Mouse (Mus musculus): ENCODE results near the gene 4932438H23Rik. TPM values are rescaled to one million over a fixed set of nuclear protein-coding genes. Genes with fewer than 3 reads are reported as not detected.

The 4932438H23Rik gene
- polyA plus RNA-seq, 1 experiment from 2014 or later = not detected

- no peak overlapping the region for H3K9ac ChIP-seq (ENCODE audit: low read length)
- no peak overlapping the region for H3K27ac ChIP-seq (ENCODE audit: low read depth)
- ATAC-seq (replicated peaks; ENCODE audit: low FRiP score, low TSS enrichment, low read depth) (no peak), DNase-seq (ENCODE audit: low spot score) (no peak)
- H3K4me2 ChIP-seq (ENCODE audit: low read length) = no peak overlapping the region
- 0 out of 2 replicates have a peak, but pooled peaks cover 5% of the 10 kb centered on the region for H3K9me3 ChIP-seq (ENCODE audit: control insufficient read depth, low read length)
- no peaks in the 10 kb centered on the region for H3K4me1 ChIP-seq (replicated peaks; ENCODE audit: control insufficient read depth, insufficient read depth, low read length)
- no peak overlapping the region for H3K4me3 ChIP-seq (ENCODE audit: low read depth, low read length)
- H3K27me3 ChIP-seq (replicated peaks; ENCODE audit: control insufficient read depth, insufficient read depth, low read length) = peaks cover 12% of the 10 kb centered on the region
- 36% methylated on average over 13 of the region's 13 CpGs for WGBS
- no peaks in the 10 kb centered on the region for H3K36me3 ChIP-seq (ENCODE audit: control insufficient read depth, insufficient read depth, low read length)
Measured at GRCm38 (mm10) chr16:91105481-91106051, 10.6 kb upstream of the 4932438H23Rik start.

- DNase-seq (ENCODE audit: low spot score) (no peak), ATAC-seq (replicated peaks; ENCODE audit: low FRiP score, low TSS enrichment, low read depth) (no peak)
- H3K4me2 ChIP-seq (ENCODE audit: low read length) = no peak overlapping the region
- H3K9ac ChIP-seq (ENCODE audit: low read length) = no peak overlapping the region
- H3K4me1 ChIP-seq (replicated peaks; ENCODE audit: control insufficient read depth, insufficient read depth, low read length) = no peaks in the 10 kb centered on the region
- no peaks in the 10 kb centered on the region for H3K36me3 ChIP-seq (ENCODE audit: control insufficient read depth, insufficient read depth, low read length)
- 0 out of 2 replicates have a peak, but pooled peaks cover 5% of the 10 kb centered on the region for H3K9me3 ChIP-seq (ENCODE audit: control insufficient read depth, low read length)
- H3K27ac ChIP-seq (ENCODE audit: low read depth) = no peak overlapping the region
- H3K27me3 ChIP-seq (replicated peaks; ENCODE audit: control insufficient read depth, insufficient read depth, low read length) = peaks cover 12% of the 10 kb centered on the region
- H3K4me3 ChIP-seq (ENCODE audit: low read depth, low read length) = no peak overlapping the region
- WGBS = 46% methylated on average over 10 of the region's 10 CpGs
Measured at GRCm38 (mm10) chr16:91104821-91105480, 10.0 kb upstream of the 4932438H23Rik start.

GRCm38 (mm10) chr16:91103386-91103785 lies 8.5 kb upstream of the 4932438H23Rik start:
- ATAC-seq (replicated peaks; ENCODE audit: low FRiP score, low TSS enrichment, low read depth) (no peak), DNase-seq (ENCODE audit: low spot score) (no peak)
- Histone ChIP-seq H3K9ac (ENCODE audit: low read length) (no peak overlapping the region), H3K9me3 (ENCODE audit: control insufficient read depth, low read length) (no peaks in the 10 kb centered on the region), H3K27ac (ENCODE audit: low read depth) (no peak overlapping the region), H3K27me3 (replicated peaks; ENCODE audit: control insufficient read depth, insufficient read depth, low read length) (peaks cover 12% of the 10 kb centered on the region), H3K4me3 (ENCODE audit: low read depth, low read length) (no peak overlapping the region), H3K4me1 (replicated peaks; ENCODE audit: control insufficient read depth, insufficient read depth, low read length) (no peaks in the 10 kb centered on the region), H3K4me2 (ENCODE audit: low read length) (no peak overlapping the region), H3K36me3 (ENCODE audit: control insufficient read depth, insufficient read depth, low read length) (no peaks in the 10 kb centered on the region)
- 72% methylated on average over 14 of the region's 14 CpGs for WGBS

- Histone ChIP-seq H3K4me1 (replicated peaks; ENCODE audit: control insufficient read depth, insufficient read depth, low read length) (no peaks in the 10 kb centered on the region), H3K36me3 (ENCODE audit: control insufficient read depth, insufficient read depth, low read length) (no peaks in the 10 kb centered on the region), H3K4me3 (ENCODE audit: low read depth, low read length) (no peak overlapping the region), H3K4me2 (ENCODE audit: low read length) (no peak overlapping the region), H3K9me3 (ENCODE audit: control insufficient read depth, low read length) (no peaks in the 10 kb centered on the region), H3K27me3 (replicated peaks; ENCODE audit: control insufficient read depth, insufficient read depth, low read length) (peaks cover 8% of the 10 kb centered on the region), H3K9ac (ENCODE audit: low read length) (no peak overlapping the region), H3K27ac (ENCODE audit: low read depth) (no peak overlapping the region)
- no peak for DNase-seq (ENCODE audit: low spot score)
- ATAC-seq (replicated peaks; ENCODE audit: low FRiP score, low TSS enrichment, low read depth) = no peak
- 73% methylated on average over 2 of the region's 2 CpGs for WGBS
Measured at GRCm38 (mm10) chr16:91100484-91100883, 5.6 kb upstream of the 4932438H23Rik start.

- H3K36me3 ChIP-seq (ENCODE audit: control insufficient read depth, insufficient read depth, low read length) = no peaks in the 10 kb centered on the region
- no peak for DNase-seq (ENCODE audit: low spot score)
- WGBS = 78% methylated on average over 16 of the region's 16 CpGs
- ATAC-seq (replicated peaks; ENCODE audit: low FRiP score, low TSS enrichment, low read depth) = no peak
- no peak overlapping the region for H3K27ac ChIP-seq (ENCODE audit: low read depth)
- no peak overlapping the region for H3K9ac ChIP-seq (ENCODE audit: low read length)
- no peaks in the 10 kb centered on the region for H3K4me1 ChIP-seq (replicated peaks; ENCODE audit: control insufficient read depth, insufficient read depth, low read length)
- no peak overlapping the region for H3K4me3 ChIP-seq (ENCODE audit: low read depth, low read length)
- no peak overlapping the region for H3K4me2 ChIP-seq (ENCODE audit: low read length)
- no peaks in the 10 kb centered on the region for H3K9me3 ChIP-seq (ENCODE audit: control insufficient read depth, low read length)
- peaks cover 3% of the 10 kb centered on the region; the same call in 1 of the 2 replicates for H3K27me3 ChIP-seq (replicated peaks; ENCODE audit: control insufficient read depth, insufficient read depth, low read length)
Measured at GRCm38 (mm10) chr16:91099444-91100065, 4.6 kb upstream of the 4932438H23Rik start.

- no peak overlapping the region for H3K27ac ChIP-seq (ENCODE audit: low read depth)
- ATAC-seq (replicated peaks; ENCODE audit: low FRiP score, low TSS enrichment, low read depth) (no peak), DNase-seq (ENCODE audit: low spot score) (no peak)
- no peak overlapping the region for H3K9ac ChIP-seq (ENCODE audit: low read length)
- H3K9me3 ChIP-seq (ENCODE audit: control insufficient read depth, low read length) = no peaks in the 10 kb centered on the region
- H3K4me3 ChIP-seq (ENCODE audit: low read depth, low read length) = no peak overlapping the region
- H3K27me3 ChIP-seq (replicated peaks; ENCODE audit: control insufficient read depth, insufficient read depth, low read length) = no peaks in the 10 kb centered on the region
- H3K4me1 ChIP-seq (replicated peaks; ENCODE audit: control insufficient read depth, insufficient read depth, low read length) = no peaks in the 10 kb centered on the region
- WGBS = 89% methylated on average over 11 of the region's 11 CpGs
- H3K36me3 ChIP-seq (ENCODE audit: control insufficient read depth, insufficient read depth, low read length) = no peaks in the 10 kb centered on the region
- no peak overlapping the region for H3K4me2 ChIP-seq (ENCODE audit: low read length)
Measured at GRCm38 (mm10) chr16:91097858-91098257, 2.9 kb upstream of the 4932438H23Rik start.

- Histone ChIP-seq H3K9me3 (ENCODE audit: control insufficient read depth, low read length) (no peaks in the 10 kb centered on the region), H3K27me3 (replicated peaks; ENCODE audit: control insufficient read depth, insufficient read depth, low read length) (no peaks in the 10 kb centered on the region), H3K4me2 (ENCODE audit: low read length) (no peak overlapping the region), H3K27ac (ENCODE audit: low read depth) (no peak overlapping the region), H3K4me3 (ENCODE audit: low read depth, low read length) (no peak overlapping the region), H3K36me3 (ENCODE audit: control insufficient read depth, insufficient read depth, low read length) (no peaks in the 10 kb centered on the region), H3K9ac (ENCODE audit: low read length) (no peak overlapping the region), H3K4me1 (replicated peaks; ENCODE audit: control insufficient read depth, insufficient read depth, low read length) (no peaks in the 10 kb centered on the region)
- DNase-seq (ENCODE audit: low spot score) (no peak), ATAC-seq (replicated peaks; ENCODE audit: low FRiP score, low TSS enrichment, low read depth) (no peak)
- WGBS = 91% methylated on average over 4 of the region's 4 CpGs
Measured at GRCm38 (mm10) chr16:91096984-91097506, 2.1 kb upstream of the 4932438H23Rik start.

- H3K9ac ChIP-seq (ENCODE audit: low read length) = no peak overlapping the region
- H3K27ac ChIP-seq (ENCODE audit: low read depth) = no peak overlapping the region
- H3K4me2 ChIP-seq (ENCODE audit: low read length) = no peak overlapping the region
- H3K4me1 ChIP-seq (replicated peaks; ENCODE audit: control insufficient read depth, insufficient read depth, low read length) = no peaks in the 10 kb centered on the region
- no peaks in the 10 kb centered on the region for H3K36me3 ChIP-seq (ENCODE audit: control insufficient read depth, insufficient read depth, low read length)
- no peak overlapping the region for H3K4me3 ChIP-seq (ENCODE audit: low read depth, low read length)
- no peaks in the 10 kb centered on the region for H3K27me3 ChIP-seq (replicated peaks; ENCODE audit: control insufficient read depth, insufficient read depth, low read length)
- H3K9me3 ChIP-seq (ENCODE audit: control insufficient read depth, low read length) = no peaks in the 10 kb centered on the region
- DNase-seq (ENCODE audit: low spot score) = no peak
- no peak for ATAC-seq (replicated peaks; ENCODE audit: low FRiP score, low TSS enrichment, low read depth)
- 85% methylated on average over 2 of the region's 2 CpGs for WGBS
Measured at GRCm38 (mm10) chr16:91096016-91096415, 1.1 kb upstream of the 4932438H23Rik start.
